Mouse (Mus musculus) erythroblast, embryonic 14.5 days (primary cell): ENCODE measurements around the gene Fopnl.

Experiments used
- GATA1 ChIP-seq: IDR thresholded peaks from 2 replicates; pipeline ENCODE4 v1.6.1; 2012; ENCODE audit warnings: low read length, inconsistent platforms, mixed read lengths
- TAL1 ChIP-seq: IDR thresholded peaks from 3 replicates; pipeline ENCODE4 v1.6.1; 2012; ENCODE audit warnings: low read length, inconsistent platforms, mixed read lengths

- no peak for TF ChIP-seq GATA1
- no peak for TF ChIP-seq TAL1
These were observed 4.3 kb downstream of the Fopnl start for GRCm38 (mm10) chr16:14312914-14313313.
